16 mouse cellular contexts compared by ENCODE assay signal in the genomic region with DNA sequence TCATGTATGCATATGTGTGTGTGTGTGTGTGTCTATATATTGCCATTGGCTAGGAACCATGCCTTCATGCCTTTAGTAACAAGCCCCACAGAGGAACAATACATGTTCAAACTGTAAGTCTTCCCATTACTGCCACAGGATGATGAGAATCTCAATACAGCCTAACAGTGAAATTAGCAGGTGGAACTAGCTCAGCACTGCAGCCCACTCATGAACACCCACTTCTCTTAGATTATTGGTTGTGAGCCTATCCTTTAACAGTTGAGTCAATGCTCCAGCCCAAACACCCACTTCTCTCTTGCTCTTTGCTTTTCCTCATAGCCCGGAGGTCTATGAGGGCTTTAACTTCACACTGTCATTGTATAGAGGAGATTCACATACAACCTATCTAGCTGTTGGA.
"Had no signal": no experiment of that assay in that cellular context is flagged by ENCODE, and none has a peak within 500 bp of the region (broad histone marks: within the 10 kb centered on the region; RNA-seq: fewer than 3 reads in every experiment).

No protein-coding gene starts in this region.

- DNase-seq: liver, postnatal 0 days; lung, adult 2 months; lung, postnatal 14 days; lung, postnatal 36 days; right cerebral cortex, postnatal 25 days; thymus, adult 2 months; thymus, postnatal 25 days; thymus, postnatal 4 days had no signal

- H3K4me3 ChIP-seq: lung, embryonic 15.5 days; megakaryocyte, embryonic 14.5 days; midbrain, embryonic 13.5 days; midbrain, embryonic 15.5 days; neural tube, embryonic 12.5 days; stomach, embryonic 15.5 days had no signal

- H3K27ac ChIP-seq: lung, embryonic 15.5 days; macrophage; midbrain, embryonic 13.5 days; midbrain, embryonic 15.5 days; neural tube, embryonic 12.5 days; stomach, embryonic 15.5 days; stomach, postnatal 0 days had no signal
